In the genomic region with DNA sequence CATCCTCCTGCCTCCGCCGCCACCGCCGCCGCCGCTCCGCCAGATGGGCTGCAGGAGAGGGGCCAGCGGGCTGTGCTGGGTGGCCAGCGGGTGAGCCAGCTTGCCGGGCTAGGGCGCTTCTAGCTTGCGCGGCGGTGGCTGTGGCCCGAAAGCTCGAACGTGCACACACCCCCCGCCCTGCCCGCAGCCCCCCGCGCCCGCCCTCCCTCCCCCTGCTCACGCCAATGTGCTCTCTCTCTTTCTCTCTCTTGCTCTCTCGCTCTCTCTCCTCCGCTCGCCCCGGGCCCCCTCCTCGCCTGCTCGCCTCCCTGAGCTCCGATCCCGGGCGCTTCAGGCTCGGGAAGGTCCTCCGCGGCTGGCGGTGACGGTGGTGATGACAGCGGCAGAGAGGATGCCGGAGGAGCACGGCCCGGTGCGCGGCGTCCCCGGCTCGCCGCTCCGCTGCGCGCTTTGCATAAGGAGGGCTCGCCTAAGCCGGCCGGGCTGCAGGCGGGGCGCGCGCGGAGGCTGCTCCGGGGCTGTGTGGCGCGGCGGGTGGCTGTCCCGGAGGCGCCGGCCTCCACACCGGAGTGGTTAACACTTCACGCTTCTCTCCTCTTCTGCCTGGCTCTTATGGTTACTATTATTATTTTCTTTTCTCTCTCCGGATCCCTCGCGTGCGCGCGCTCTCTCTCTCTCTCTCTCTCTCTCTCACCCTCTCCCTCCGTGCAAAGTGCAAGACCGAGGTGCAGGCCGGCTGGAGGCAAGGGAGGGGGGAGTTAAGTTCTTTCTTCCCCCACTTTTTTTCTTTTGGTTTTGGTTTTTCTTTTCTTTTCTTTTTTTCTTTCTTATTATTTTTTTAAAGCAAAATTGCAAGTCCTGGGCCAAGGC, we compare ENCODE assay signal across 8 mouse cellular contexts. TPM values are rescaled to one million over a fixed set of nuclear protein-coding genes. Genes with fewer than 3 reads are reported as not detected.
DNase-seq lines count a peak whose midpoint lies in the region; ATAC-seq and TF ChIP-seq lines count a peak whose summit lies in the region.

No protein-coding gene starts in this region.

- H3K36me3 ChIP-seq in hindbrain, embryonic 16.5 days (ENCODE audit: control insufficient read depth, insufficient read depth, low read length) = no peaks in the 10 kb centered on the region

- H3K9ac ChIP-seq in hindbrain, embryonic 16.5 days (ENCODE audit: low read depth, low read length) = peak overlapping the region; percentile 81

- peaks cover 15% of the 10 kb centered on the region for H3K4me1 ChIP-seq in hindbrain, embryonic 16.5 days (ENCODE audit: control insufficient read depth, insufficient read depth, low read depth, low read length)

- WGBS in hindbrain, embryonic 16.5 days = under 1% methylated on average over 55 of the region's 76 CpGs

- H3K9me3 ChIP-seq in hindbrain, embryonic 16.5 days (ENCODE audit: control insufficient read depth, low read length) = no peaks in the 10 kb centered on the region

- no peak; the same call in 1 of the 2 replicates for TF ChIP-seq CTCF in left cerebral cortex, adult 2 months (IDR thresholded peaks at IDR 0.05)

- intact Hi-C loops in left cerebral cortex, adult 2 months (cut with DNase I) = loop anchor here (2.0 to 10.0 kb wide), 8 partner anchors 305 to 1255 kb away; no protein-coding TSS in a partner anchor

- H3K27ac ChIP-seq in hindbrain, embryonic 16.5 days (ENCODE audit: low read depth, low read length) = peak overlapping the region; percentile 91
- H3K27ac ChIP-seq in left cerebral cortex, adult 2 months = peak overlapping the region; percentile 71

- H3K4me2 ChIP-seq in hindbrain, embryonic 16.5 days (ENCODE audit: low read length) = peak overlapping the region; percentile 93

- H3K4me3 ChIP-seq in hindbrain, embryonic 16.5 days (ENCODE audit: low read length) = peak overlapping the region; percentile 76
- H3K4me3 ChIP-seq in left cerebral cortex, adult 2 months = peak overlapping the region; percentile 70

- ATAC-seq in hindbrain, embryonic 16.5 days = peak; percentile 86

- peak; percentile 65 for DNase-seq in T-cell, adult 2 months (ENCODE audit: low spot score)
- peak; percentile 74 for DNase-seq in cerebellum, postnatal 36 days
- DNase-seq in gastrocnemius, adult 8-10 months (ENCODE audit: low spot score in 2 of 2) = peak; percentile 50 to 63
- peak; percentile 60 to 68 for DNase-seq in left cerebral cortex, adult 2 months (ENCODE audit: extremely low spot score in 1 of 2, low spot score in 2 of 2)
- DNase-seq in lung, postnatal 4 days = peak; percentile 76 to 84
- DNase-seq in retina, postnatal 1 day = peak; percentile 89
- peak; percentile 83 for DNase-seq in thymus, postnatal 4 days

- H3K27me3 ChIP-seq in hindbrain, embryonic 16.5 days (replicated peaks; ENCODE audit: control insufficient read depth, insufficient read depth, low read length) = peaks cover 4% of the 10 kb centered on the region

RNA-seq across cellular contexts. Expression of a gene that starts 0.5 kb away (rescaled TPM):
- 100 to 1,000 TPM; 107 to 168 (median 140) TPM for total RNA-seq in gastrocnemius, adult 8-10 months (2022)
- polyA plus RNA-seq in hindbrain, embryonic 16.5 days (2015; fragmentation: Nextera tagmentation; extraction: Ambion mirVana) = 10.0 and 10.4 TPM in 2 replicates
- 10 to 100 TPM; 26.7 to 27.9 TPM for total RNA-seq in left cerebral cortex, adult 2 months (2021)

Comparison
In these comparisons a context has a peak if more than half of its experiments do, and no peak if none do; other contexts are left out.
1. Peak in every context shown above with its lines: DNase-seq, ATAC-seq, H3K4me3 ChIP-seq and H3K27ac ChIP-seq.